Mouse (Mus musculus) spleen, adult 2 months (tissue): ENCODE results near the gene 4932438A13Rik.

Source experiments
- CTCF ChIP-seq: fragments of 200-500 bp; IDR thresholded peaks from 2 replicates; pipeline ENCODE4 v1.5.1; 2011; ENCODE audit warnings: mild to moderate bottlenecking, inconsistent platforms; ENCODE audit not compliant: insufficient read depth, insufficient read length, insufficient replicate concordance; ENCODE audit errors: extremely low read depth
- POLR2A ChIP-seq: fragments of 200-500 bp; IDR thresholded peaks from 2 replicates; pipeline ENCODE4 v1.6.1; 2011; ENCODE audit warnings: low read depth, low read length, inconsistent platforms

- no peak for TF ChIP-seq POLR2A
- TF ChIP-seq CTCF = no peak
These were observed 175.1 kb downstream of the 4932438A13Rik start for GRCm38 (mm10) chr3:37037979-37038378.
